Mouse (Mus musculus) left cerebral cortex, adult 18-20 months (tissue): ENCODE measurements around the gene Nsmce3. TPM values are rescaled to one million over a fixed set of nuclear protein-coding genes. Genes with fewer than 3 reads are reported as not detected.
A peak's percentile ranks its signal among the peaks of the same experiment; 100 is the strongest.

Experiments used
- DNase-seq, 2 experiments: peaks; one replicate each; pipeline ENCODE4 v3.0.0; 2021 to 2022; ENCODE audit warnings: low spot score in 2 of 2, mixed read lengths in 1 of 2
- total RNA-seq, 2 experiments: library from RNA; stranded (reverse); gene quantifications; 2 replicates each; pipeline ENCODE4 v1.2.3; 2021

The Nsmce3 gene
- total RNA-seq, 2 experiments from 2014 or later: 10.6 to 11.7 TPM

- no peak for DNase-seq
Observed at GRCm38 (mm10) chr7:64863538-64863937, 9.3 kb downstream of the Nsmce3 start.

GRCm38 (mm10) chr7:64862978-64863377 is 9.8 kb downstream of the Nsmce3 start:
- no peak for DNase-seq

- no peak for DNase-seq
Observed at GRCm38 (mm10) chr7:64856526-64857082, 16.2 kb downstream of the Nsmce3 start.

GRCm38 (mm10) chr7:64855976-64856375 is 16.8 kb downstream of the Nsmce3 start:
- DNase-seq: no peak

GRCm38 (mm10) chr7:64855389-64855927 is 17.3 kb downstream of the Nsmce3 start:
- DNase-seq: no peak

- DNase-seq: no peak
Observed at GRCm38 (mm10) chr7:64850791-64851190, 22.0 kb downstream of the Nsmce3 start.

GRCm38 (mm10) chr7:64847366-64847899 is 25.4 kb downstream of the Nsmce3 start:
- no peak for DNase-seq

GRCm38 (mm10) chr7:64846061-64846460 is 26.7 kb downstream of the Nsmce3 start:
- DNase-seq: no peak

- DNase-seq: no peak
Observed at GRCm38 (mm10) chr7:64840946-64841659, 31.7 kb downstream of the Nsmce3 start.

GRCm38 (mm10) chr7:64840576-64840895 is 32.3 kb downstream of the Nsmce3 start:
- DNase-seq: no peak

GRCm38 (mm10) chr7:64839801-64840575 is 32.8 kb downstream of the Nsmce3 start:
- DNase-seq: peak; percentile 40 to 44

GRCm38 (mm10) chr7:64839281-64839680 is 33.5 kb downstream of the Nsmce3 start:
- DNase-seq: no peak

- no peak for DNase-seq
Observed at GRCm38 (mm10) chr7:64830214-64830995, 42.4 kb downstream of the Nsmce3 start.

GRCm38 (mm10) chr7:64821081-64821480 is 51.7 kb downstream of the Nsmce3 start:
- DNase-seq: no peak

GRCm38 (mm10) chr7:64819683-64820082 is 53.1 kb downstream of the Nsmce3 start:
- no peak for DNase-seq
